Mouse (Mus musculus): ENCODE measurements around the gene Tpd52l1. TPM values are rescaled to one million over a fixed set of nuclear protein-coding genes. Genes with fewer than 3 reads are reported as not detected.

Gene Tpd52l1
- polyA plus RNA-seq, 1 experiment = 1.3 TPM

GRCm38 (mm10) chr10:31351056-31351455 lies 94.7 kb downstream of the Tpd52l1 start:
- Histone ChIP-seq H3K36me3 (ENCODE audit: control insufficient read depth, insufficient read depth, low read length) (no peaks in the 10 kb centered on the region), H3K4me3 (ENCODE audit: low read depth, low read length) (no peak overlapping the region), H3K27me3 (ENCODE audit: control insufficient read depth, insufficient read depth, low read length) (no peaks in the 10 kb centered on the region), H3K27ac (ENCODE audit: insufficient read depth, low read depth, low read length) (no peak overlapping the region), H3K4me1 (ENCODE audit: control insufficient read depth, insufficient read depth, insufficient read length, low read length) (no peaks in the 10 kb centered on the region)
- no peak for TF ChIP-seq CTCF (IDR thresholded peaks at IDR 0.05; ENCODE audit: extremely low read depth, insufficient read length, insufficient replicate concordance, low read depth, low read length)
- TF ChIP-seq POLR2A (IDR thresholded peaks at IDR 0.05; ENCODE audit: low read depth, low read length) = no peak
- 85% methylated on average over 2 of the region's 2 CpGs for WGBS

DNA sequence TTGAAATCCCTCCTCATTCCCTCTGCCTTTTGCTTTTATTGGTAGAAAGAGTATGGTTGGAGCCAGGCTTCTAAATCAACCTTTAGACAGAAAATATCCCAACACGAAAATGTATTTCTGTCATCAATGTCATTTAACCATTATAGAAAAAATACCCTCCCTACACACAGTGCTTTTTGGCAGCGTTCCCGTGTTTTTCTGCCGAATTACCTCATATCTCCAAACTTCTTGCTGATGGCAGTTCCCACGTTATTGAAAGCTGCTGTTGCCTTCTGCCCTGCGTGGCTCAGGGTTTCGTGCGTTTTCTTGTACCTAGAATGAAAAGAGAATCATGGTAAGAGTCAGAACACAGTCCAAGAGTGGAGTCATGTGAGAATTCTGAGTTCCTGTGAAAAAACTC lies 99.4 kb downstream of the Tpd52l1 start:
- Histone ChIP-seq H3K27ac (ENCODE audit: insufficient read depth, low read depth, low read length) (no peak overlapping the region), H3K27me3 (ENCODE audit: control insufficient read depth, insufficient read depth, low read length) (no peaks in the 10 kb centered on the region), H3K4me1 (ENCODE audit: control insufficient read depth, insufficient read depth, insufficient read length, low read length) (no peaks in the 10 kb centered on the region), H3K36me3 (ENCODE audit: control insufficient read depth, insufficient read depth, low read length) (no peaks in the 10 kb centered on the region), H3K4me3 (ENCODE audit: low read depth, low read length) (no peak overlapping the region)
- 74% methylated on average over 8 of the region's 8 CpGs for WGBS
- TF ChIP-seq CTCF (IDR thresholded peaks at IDR 0.05; ENCODE audit: extremely low read depth, insufficient read length, insufficient replicate concordance, low read depth, low read length) = no peak
- TF ChIP-seq POLR2A (IDR thresholded peaks at IDR 0.05; ENCODE audit: low read depth, low read length) = no peak

DNA sequence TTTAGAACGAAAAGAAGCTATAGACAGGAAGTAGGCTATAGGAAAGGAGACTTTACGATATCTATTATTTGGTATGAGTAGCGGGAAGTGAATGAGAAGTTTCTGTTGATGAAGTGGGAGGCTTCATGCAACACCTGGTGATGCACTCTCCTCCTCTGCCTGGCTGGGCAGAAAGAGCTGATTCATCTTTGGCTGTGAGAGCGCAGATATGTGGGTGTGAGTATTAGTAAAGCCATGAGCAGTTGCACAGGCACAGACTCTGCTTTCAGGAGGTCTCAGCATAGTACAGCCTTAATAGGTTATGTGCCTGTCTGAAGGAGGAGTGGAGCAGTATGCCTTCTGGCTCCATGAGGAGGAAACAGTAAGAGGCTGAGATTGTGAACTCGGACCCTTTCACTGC lies 109.3 kb downstream of the Tpd52l1 start:
- no peaks in the 10 kb centered on the region for H3K27me3 ChIP-seq (ENCODE audit: control insufficient read depth, insufficient read depth, low read length)
- H3K27ac ChIP-seq (ENCODE audit: insufficient read depth, low read depth, low read length) = no peak overlapping the region
- no peak overlapping the region for H3K4me3 ChIP-seq (ENCODE audit: low read depth, low read length)
- H3K36me3 ChIP-seq (ENCODE audit: control insufficient read depth, insufficient read depth, low read length) = no peaks in the 10 kb centered on the region
- TF ChIP-seq CTCF (IDR thresholded peaks at IDR 0.05; ENCODE audit: extremely low read depth, insufficient read length, insufficient replicate concordance, low read depth, low read length) (no peak), POLR2A (IDR thresholded peaks at IDR 0.05; ENCODE audit: low read depth, low read length) (no peak)
- 73% methylated on average over 5 of the region's 5 CpGs for WGBS
- H3K4me1 ChIP-seq (ENCODE audit: control insufficient read depth, insufficient read depth, insufficient read length, low read length) = no peaks in the 10 kb centered on the region

GRCm38 (mm10) chr10:31331225-31331775 lies 114.5 kb downstream of the Tpd52l1 start:
- no peak overlapping the region for H3K27ac ChIP-seq (ENCODE audit: insufficient read depth, low read depth, low read length)
- H3K36me3 ChIP-seq (ENCODE audit: control insufficient read depth, insufficient read depth, low read length) = peaks cover 3% of the 10 kb centered on the region
- no peaks in the 10 kb centered on the region for H3K4me1 ChIP-seq (ENCODE audit: control insufficient read depth, insufficient read depth, insufficient read length, low read length)
- H3K4me3 ChIP-seq (ENCODE audit: low read depth, low read length) = no peak overlapping the region
- TF ChIP-seq POLR2A (IDR thresholded peaks at IDR 0.05; ENCODE audit: low read depth, low read length) (no peak), CTCF (IDR thresholded peaks at IDR 0.05; ENCODE audit: extremely low read depth, insufficient read length, insufficient replicate concordance, low read depth, low read length) (no peak)
- WGBS = 84% methylated on average over 4 of the region's 4 CpGs
- no peaks in the 10 kb centered on the region for H3K27me3 ChIP-seq (ENCODE audit: control insufficient read depth, insufficient read depth, low read length)

- no peak for TF ChIP-seq POLR2A (IDR thresholded peaks at IDR 0.05; ENCODE audit: low read depth, low read length)
- TF ChIP-seq CTCF (IDR thresholded peaks at IDR 0.05; ENCODE audit: extremely low read depth, insufficient read length, insufficient replicate concordance, low read depth, low read length) = no peak
- peaks cover 8% of the 10 kb centered on the region for H3K36me3 ChIP-seq (ENCODE audit: control insufficient read depth, insufficient read depth, low read length)
- no peaks in the 10 kb centered on the region for H3K4me1 ChIP-seq (ENCODE audit: control insufficient read depth, insufficient read depth, insufficient read length, low read length)
- no peak overlapping the region for H3K27ac ChIP-seq (ENCODE audit: insufficient read depth, low read depth, low read length)
- no peak overlapping the region for H3K4me3 ChIP-seq (ENCODE audit: low read depth, low read length)
- 88% methylated on average over 3 of the region's 3 CpGs for WGBS
- no peaks in the 10 kb centered on the region for H3K27me3 ChIP-seq (ENCODE audit: control insufficient read depth, insufficient read depth, low read length)
Observed at GRCm38 (mm10) chr10:31330286-31330962, 115.3 kb downstream of the Tpd52l1 start.

DNA sequence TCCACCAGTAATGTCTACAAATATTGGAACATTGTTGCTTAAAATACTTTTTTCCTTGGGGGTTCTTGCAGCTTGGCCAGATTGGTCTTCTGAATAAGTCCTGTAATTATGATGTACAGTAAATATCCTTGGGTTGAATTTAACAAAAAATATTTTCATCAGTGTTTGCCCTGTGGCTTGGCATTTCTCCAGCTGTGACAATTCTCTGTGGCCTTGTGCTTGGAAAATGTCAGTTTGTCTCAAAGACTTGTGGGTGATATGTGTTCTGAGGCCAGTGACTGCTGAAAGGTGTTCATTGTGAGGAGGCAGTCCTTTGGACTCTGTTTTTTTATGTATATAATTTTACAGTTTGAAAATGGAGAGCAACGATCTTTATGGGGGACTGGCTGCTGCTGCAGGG lies 116.3 kb downstream of the Tpd52l1 start:
- H3K27me3 ChIP-seq (ENCODE audit: control insufficient read depth, insufficient read depth, low read length) = no peaks in the 10 kb centered on the region
- no peaks in the 10 kb centered on the region for H3K4me1 ChIP-seq (ENCODE audit: control insufficient read depth, insufficient read depth, insufficient read length, low read length)
- no peak for TF ChIP-seq CTCF (IDR thresholded peaks at IDR 0.05; ENCODE audit: extremely low read depth, insufficient read length, insufficient replicate concordance, low read depth, low read length)
- no peak for TF ChIP-seq POLR2A (IDR thresholded peaks at IDR 0.05; ENCODE audit: low read depth, low read length)
- peaks cover 8% of the 10 kb centered on the region for H3K36me3 ChIP-seq (ENCODE audit: control insufficient read depth, insufficient read depth, low read length)
- H3K27ac ChIP-seq (ENCODE audit: insufficient read depth, low read depth, low read length) = no peak overlapping the region
- WGBS = 39% methylated on average over 1 of the region's 1 CpGs
- no peak overlapping the region for H3K4me3 ChIP-seq (ENCODE audit: low read depth, low read length)

- peaks cover 12% of the 10 kb centered on the region for H3K36me3 ChIP-seq (ENCODE audit: control insufficient read depth, insufficient read depth, low read length)
- TF ChIP-seq CTCF (IDR thresholded peaks at IDR 0.05; ENCODE audit: extremely low read depth, insufficient read length, insufficient replicate concordance, low read depth, low read length) = no peak
- WGBS = 88% methylated on average over 5 of the region's 5 CpGs
- no peak overlapping the region for H3K4me3 ChIP-seq (ENCODE audit: low read depth, low read length)
- H3K27me3 ChIP-seq (ENCODE audit: control insufficient read depth, insufficient read depth, low read length) = no peaks in the 10 kb centered on the region
- no peak overlapping the region for H3K27ac ChIP-seq (ENCODE audit: insufficient read depth, low read depth, low read length)
- H3K4me1 ChIP-seq (ENCODE audit: control insufficient read depth, insufficient read depth, insufficient read length, low read length) = no peaks in the 10 kb centered on the region
Observed at GRCm38 (mm10) chr10:31318491-31318890, 127.3 kb downstream of the Tpd52l1 start.
